Mouse (Mus musculus) CH12.LX (cell line): ENCODE measurements at regions not wholly inside any gene's neighbourhood (a gene's known extent, or its start where the extent isn't known, plus 50 kb on each side); places are given as distances from the start of the nearest gene placed in this dataset.

Experiments
- CHD1 ChIP-seq: IDR thresholded peaks from 2 replicates; pipeline ENCODE4 v1.6.1; 2012; ENCODE audit warnings: low read depth, low read length, improper control_type of control experiment, inconsistent platforms
- CTCF ChIP-seq, 2 experiments: IDR thresholded peaks in 1 of 2; conservative IDR thresholded peaks in 1 of 2; 2 replicates each; pipeline ENCODE4 v1.5.1; 2011 to 2012; ENCODE audit warnings: low read depth in 2 of 2, low read length in 2 of 2, improper control_type of control experiment in 1 of 2, inconsistent platforms in 1 of 2, mild to moderate bottlenecking in 1 of 2, moderate library complexity in 1 of 2
- E2F4 ChIP-seq: IDR thresholded peaks from 2 replicates; pipeline ENCODE4 v1.6.1; 2011; ENCODE audit warnings: low read depth, low read length, improper control_type of control experiment; ENCODE audit not compliant: insufficient replicate concordance
- ELF1 ChIP-seq: IDR thresholded peaks from 2 replicates; pipeline ENCODE4 v1.6.1; 2014; ENCODE audit warnings: low read depth, mild to moderate bottlenecking, inconsistent platforms, low read length, improper control_type of control experiment
- EP300 ChIP-seq: IDR thresholded peaks from 2 replicates; pipeline ENCODE4 v1.6.1; 2011; ENCODE audit warnings: low read length, improper control_type of control experiment
- JUND ChIP-seq: conservative IDR thresholded peaks from 2 replicates; pipeline ENCODE4 v1.6.1; 2011; ENCODE audit warnings: low read depth, low read length, improper control_type of control experiment
- KAT2A ChIP-seq: IDR thresholded peaks from 2 replicates; pipeline ENCODE4 v1.6.1; 2012; ENCODE audit warnings: low read length, improper control_type of control experiment, inconsistent platforms; ENCODE audit not compliant: insufficient replicate concordance
- MAFK ChIP-seq: IDR thresholded peaks from 2 replicates; pipeline ENCODE4 v1.6.1; 2011; ENCODE audit warnings: low read length, improper control_type of control experiment; ENCODE audit not compliant: insufficient replicate concordance
- MAX ChIP-seq: IDR thresholded peaks from 2 replicates; pipeline ENCODE4 v1.6.1; 2011; ENCODE audit warnings: low read length, improper control_type of control experiment
- MYC ChIP-seq: IDR thresholded peaks from 2 replicates; pipeline ENCODE4 v1.6.1; 2011; ENCODE audit warnings: low read depth, mild to moderate bottlenecking, improper control_type of control experiment, low read length
- RCOR1 ChIP-seq: conservative IDR thresholded peaks from 2 replicates; pipeline ENCODE4 v1.6.1; 2012; ENCODE audit warnings: low read depth, mild to moderate bottlenecking, inconsistent platforms, low read length, improper control_type of control experiment
- USF2 ChIP-seq: conservative IDR thresholded peaks from 2 replicates; pipeline ENCODE4 v1.6.1; 2011; ENCODE audit warnings: low read depth, low read length, improper control_type of control experiment
- ZNF384 ChIP-seq: IDR thresholded peaks from 2 replicates; pipeline ENCODE4 v1.6.1; 2012; ENCODE audit warnings: low read depth, low read length, improper control_type of control experiment, inconsistent platforms

DNA sequence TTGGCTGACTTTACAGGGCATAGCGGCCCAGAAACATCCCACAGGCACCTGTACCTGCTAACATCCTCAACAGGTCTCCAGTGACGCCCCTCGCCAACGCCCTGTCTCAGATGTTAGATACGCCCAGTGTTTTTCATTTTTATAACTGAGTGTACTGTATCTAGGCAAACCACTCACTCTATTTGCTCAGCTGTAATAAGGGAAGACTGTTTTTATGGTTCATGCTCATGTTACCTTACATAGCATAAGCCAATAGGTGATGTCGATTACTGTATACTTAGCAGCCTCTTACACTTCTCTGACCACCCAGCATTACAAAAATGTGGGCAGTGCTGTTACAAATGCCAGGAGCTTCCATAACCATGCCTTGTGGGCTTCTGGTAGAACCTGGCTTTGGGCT, 97.0 kb downstream of the Cand1 start:
- TF ChIP-seq CHD1: no peak
- TF ChIP-seq JUND: no peak
- no peak for TF ChIP-seq MAX
- TF ChIP-seq E2F4: no peak
- no peak for TF ChIP-seq MAFK
- no peak for TF ChIP-seq CTCF (conservative IDR thresholded peaks at IDR 0.05 in 1 of 2, IDR thresholded peaks at IDR 0.05 in 1 of 2; ENCODE audit: low read depth in 2 of 2, low read length in 2 of 2)
- TF ChIP-seq MYC: no peak
- no peak for TF ChIP-seq USF2
- no peak for TF ChIP-seq KAT2A
- no peak for TF ChIP-seq ZNF384
- no peak for TF ChIP-seq EP300
- no peak for TF ChIP-seq ELF1
- no peak for TF ChIP-seq RCOR1
